Comparison of ENCODE assay signal across 9 mouse cellular contexts in the genomic region with DNA sequence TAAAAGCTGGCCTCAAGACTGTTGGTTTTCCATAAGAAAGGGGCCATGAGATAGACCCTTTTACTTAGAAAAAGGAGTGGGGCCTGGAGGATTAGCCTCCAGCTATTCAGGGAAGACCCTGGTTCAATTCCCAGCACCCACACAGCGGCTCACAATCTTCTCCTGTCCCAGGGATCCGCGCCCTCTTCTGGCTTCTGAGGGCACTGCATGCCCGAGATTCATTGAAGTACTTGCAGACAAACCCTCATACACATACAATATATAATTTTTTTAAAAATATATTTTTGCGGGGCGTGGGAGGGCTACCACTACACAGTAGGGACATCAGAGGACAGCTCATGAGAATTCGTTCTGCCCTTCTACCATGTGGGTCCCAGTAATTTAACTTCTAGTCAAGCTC. TPM values are rescaled to one million over a fixed set of nuclear protein-coding genes. Genes with fewer than 3 reads are reported as not detected.
DNase-seq lines count a peak whose midpoint lies in the region; ATAC-seq and TF ChIP-seq lines count a peak whose summit lies in the region.
"Had no signal": no experiment of that assay in that cellular context is flagged by ENCODE, and none has a peak within 500 bp of the region (broad histone marks: within the 10 kb centered on the region; RNA-seq: fewer than 3 reads in every experiment).

No protein-coding gene starts in this region.

- in situ Hi-C loops in CH12.LX (cut with MboI; ENCODE audit: low pct_ligation_motif_present, low pct_unique_long_range_greater_than_20kb, low sequenced_read_pairs) = no loop called here

- TF ChIP-seq EP300 in CH12.LX (IDR thresholded peaks at IDR 0.05; ENCODE audit: low read length) = no peak

- H3K36me3 ChIP-seq in intestine, embryonic 14.5 days (ENCODE audit: control insufficient read depth, insufficient read depth, low read length) = no peaks in the 10 kb centered on the region
- H3K36me3 ChIP-seq in intestine, embryonic 15.5 days = no peaks in the 10 kb centered on the region
- peaks cover 0 to 2% of the 10 kb centered on the region in 2 experiments for H3K36me3 ChIP-seq in CH12.LX (replicated peaks in 1 of 2; ENCODE audit: control insufficient read depth in 1 of 2, insufficient read depth in 1 of 2, low read length in 1 of 2)
- no peaks in the 10 kb centered on the region for H3K36me3 ChIP-seq in liver, embryonic 13.5 days

- 36% methylated on average over 7 of the region's 7 CpGs for WGBS in intestine, embryonic 14.5 days
- WGBS in intestine, embryonic 15.5 days = 36% methylated on average over 7 of the region's 7 CpGs
- 15% methylated on average over 7 of the region's 7 CpGs for whole genome bisulfite sequencing in liver, embryonic 13.5 days (ENCODE audit: insufficient replicate concordance)

- DNase-seq in intestine, embryonic 14.5 days (ENCODE audit: low spot score) = peak; percentile 75
- DNase-seq in CH12.LX (ENCODE audit: extremely low read depth) (no peak), R1 (ENCODE audit: low read depth, low spot score) (peak; percentile 86)
- peak; percentile 37 for DNase-seq in liver, embryonic 13.5 days
- peak; percentile 41 for DNase-seq in thymus, postnatal 0 days (ENCODE audit: low spot score)
- DNase-seq in right cerebral cortex, adult 18-20 months = no peak
- DNase-seq in heart, adult 11 months = no peak

- peaks cover 36% of the 10 kb centered on the region for H3K27me3 ChIP-seq in intestine, embryonic 14.5 days (replicated peaks; ENCODE audit: control insufficient read depth, insufficient read depth, low read length)
- H3K27me3 ChIP-seq in intestine, embryonic 15.5 days (replicated peaks) = peaks cover 37% of the 10 kb centered on the region
- peaks cover 9% of the 10 kb centered on the region for H3K27me3 ChIP-seq in CH12.LX (replicated peaks)
- H3K27me3 ChIP-seq in liver, embryonic 13.5 days = peaks cover 81% of the 10 kb centered on the region

- peaks cover 3% of the 10 kb centered on the region; the same call in 1 of the 2 replicates for H3K9me3 ChIP-seq in intestine, embryonic 14.5 days (ENCODE audit: control insufficient read depth, low read length)
- no peaks in the 10 kb centered on the region for H3K9me3 ChIP-seq in intestine, embryonic 15.5 days
- peaks cover 10% of the 10 kb centered on the region for H3K9me3 ChIP-seq in CH12.LX (replicated peaks; ENCODE audit: low read length)
- H3K9me3 ChIP-seq in liver, embryonic 13.5 days (replicated peaks) = no peaks in the 10 kb centered on the region

- no peak for TF ChIP-seq RAD21 in CH12.LX (IDR thresholded peaks at IDR 0.05; ENCODE audit: low read depth, low read length)

- no peak overlapping the region for H3K27ac ChIP-seq in intestine, embryonic 14.5 days (ENCODE audit: low read depth)
- no peak overlapping the region for H3K27ac ChIP-seq in intestine, embryonic 15.5 days
- no peak overlapping the region for H3K27ac ChIP-seq in CH12.LX (ENCODE audit: insufficient read depth, low read depth)
- H3K27ac ChIP-seq in liver, embryonic 13.5 days = no peak overlapping the region

- dilution Hi-C loops in CH12.LX (cut with MboI; ENCODE audit: extremely low pct_ligation_motif_present, extremely low pct_unique_long_range_greater_than_20kb, low sequenced_read_pairs) = no loop called here

- no peaks in the 10 kb centered on the region for H3K79me2 ChIP-seq in CH12.LX (replicated peaks; ENCODE audit: control insufficient read depth, extremely low read depth, insufficient read depth, poor library complexity, severe bottlenecking)

- peaks cover 21% of the 10 kb centered on the region for H3K4me1 ChIP-seq in intestine, embryonic 14.5 days (replicated peaks; ENCODE audit: control insufficient read depth, insufficient read depth, low read length)
- peaks cover 15% of the 10 kb centered on the region for H3K4me1 ChIP-seq in intestine, embryonic 15.5 days (replicated peaks)
- H3K4me1 ChIP-seq in CH12.LX (ENCODE audit: control insufficient read depth in 1 of 2, insufficient read depth in 2 of 2) = peaks cover 0 to 21% of the 10 kb centered on the region in 2 experiments; a peak in 2 of 4 replicates
- H3K4me1 ChIP-seq in liver, embryonic 13.5 days (replicated peaks) = peaks cover 30% of the 10 kb centered on the region

- no peak overlapping the region for H3K4me3 ChIP-seq in intestine, embryonic 14.5 days (ENCODE audit: low read depth, low read length)
- no peak overlapping the region for H3K4me3 ChIP-seq in intestine, embryonic 15.5 days (replicated peaks)
- H3K4me3 ChIP-seq in CH12.LX (replicated peaks in 1 of 3; ENCODE audit: low read depth in 2 of 3, low read length in 2 of 3, poor library complexity in 1 of 3) = no peak overlapping the region
- no peak overlapping the region for H3K4me3 ChIP-seq in liver, embryonic 13.5 days (replicated peaks)

- no peak for TF ChIP-seq POLR2A in CH12.LX (IDR thresholded peaks at IDR 0.05; ENCODE audit: low read depth, low read length)

- no peak for ATAC-seq in intestine, embryonic 14.5 days (replicated peaks; ENCODE audit: low FRiP score, low TSS enrichment, low read depth)
- no peak for ATAC-seq in intestine, embryonic 15.5 days
- no peak for ATAC-seq in liver, embryonic 13.5 days (ENCODE audit: low read depth)

- H3K9ac ChIP-seq in intestine, embryonic 14.5 days (ENCODE audit: low read length) = no peak overlapping the region
- no peak overlapping the region for H3K9ac ChIP-seq in intestine, embryonic 15.5 days
- no peak overlapping the region for H3K9ac ChIP-seq in CH12.LX (ENCODE audit: insufficient read depth, low read depth)
- H3K9ac ChIP-seq in liver, embryonic 13.5 days = no peak overlapping the region

- peak in 1 of 2 experiments; percentile 32; a peak in 2 of 4 replicates for TF ChIP-seq CTCF in CH12.LX (conservative IDR thresholded peaks at IDR 0.05 in 1 of 2, IDR thresholded peaks at IDR 0.05 in 1 of 2; ENCODE audit: low read depth in 2 of 2, low read length in 2 of 2)

- H3K4me2 ChIP-seq in intestine, embryonic 14.5 days (ENCODE audit: low read length) = no peak overlapping the region
- H3K4me2 ChIP-seq in intestine, embryonic 15.5 days (replicated peaks) = no peak overlapping the region
- H3K4me2 ChIP-seq in CH12.LX (ENCODE audit: insufficient read depth, low read depth, poor library complexity, severe bottlenecking) = no peak overlapping the region
- H3K4me2 ChIP-seq in liver, embryonic 13.5 days = no peak overlapping the region

TF ChIP-seq in CH12.LX, 34 proteins besides CTCF, POLR2A, EP300 and RAD21:
- TF ChIP-seq SMC3 (IDR thresholded peaks at IDR 0.05; ENCODE audit: low read depth, low read length) = 0 out of 2 replicates have a peak, but pooled peaks have one; percentile 4
- TF ChIP-seq BHLHE40 (IDR thresholded peaks at IDR 0.05; ENCODE audit: low read depth, low read length) = no peak
- TF ChIP-seq TBP (conservative IDR thresholded peaks at IDR 0.05; ENCODE audit: low read depth, low read length) = no peak
- TF ChIP-seq ELF1 (IDR thresholded peaks at IDR 0.05; ENCODE audit: low read depth, low read length) = no peak

RNA-seq across cellular contexts. Expression of gene Zfp428, which starts 5.9 kb away (rescaled TPM):
- polyA plus RNA-seq in intestine, embryonic 14.5 days (2014; fragmentation: Nextera tagmentation; extraction: Ambion mirVana) = 30.3 and 33.7 TPM in 2 replicates
- 32.0 and 36.6 TPM in 2 replicates for polyA plus RNA-seq in intestine, embryonic 15.5 days (2015; fragmentation: Nextera tagmentation; extraction: Ambion mirVana)
- total RNA-seq in CH12.LX (2012; rRNA removed) (11.1 and 14.1 TPM in 2 replicates), CH12.LX (2014; rRNA removed) (16.0 and 20.4 TPM in 2 replicates)
- 14.3 and 15.1 TPM in 2 replicates for polyA plus RNA-seq in CH12.LX (2012; ENCODE audit: insufficient read length, low read depth)
- 7.0 and 8.3 TPM in 2 replicates for polyA plus RNA-seq in liver, embryonic 13.5 days (2015; fragmentation: Nextera tagmentation; extraction: Ambion mirVana)
- polyA plus RNA-seq in thymus, postnatal 0 days (2015; fragmentation: Nextera tagmentation; extraction: Ambion mirVana) = 16.5 and 16.7 TPM in 2 replicates

RNA-seq across cellular contexts. Expression of gene AC161166.1, which starts 11.3 kb away (rescaled TPM):
- 0.40 and 0.46 TPM in 2 replicates for polyA plus RNA-seq in intestine, embryonic 14.5 days (2014; fragmentation: Nextera tagmentation; extraction: Ambion mirVana)
- polyA plus RNA-seq in intestine, embryonic 15.5 days (2015; fragmentation: Nextera tagmentation; extraction: Ambion mirVana) = 0.14 and 0.24 TPM in 2 replicates
- total RNA-seq in CH12.LX (2012; rRNA removed) (0.08 and 0.17 TPM in 2 replicates), CH12.LX (2014; rRNA removed) (not detected in 2 replicates)
- 0.26 TPM in 1 of 2 replicates, not detected in the other for polyA plus RNA-seq in CH12.LX (2012; ENCODE audit: insufficient read length, low read depth)
- not detected in 2 replicates for polyA plus RNA-seq in liver, embryonic 13.5 days (2015; fragmentation: Nextera tagmentation; extraction: Ambion mirVana)
- polyA plus RNA-seq in thymus, postnatal 0 days (2015; fragmentation: Nextera tagmentation; extraction: Ambion mirVana) = 0.07 TPM in 1 of 2 replicates, not detected in the other
- total RNA-seq: left cerebral cortex, postnatal 25 days had no signal

RNA-seq across cellular contexts. Expression of gene Cadm4, which starts 19.1 kb away (rescaled TPM):
- 0.64 and 1.7 TPM in 2 replicates for polyA plus RNA-seq in intestine, embryonic 14.5 days (2014; fragmentation: Nextera tagmentation; extraction: Ambion mirVana)
- polyA plus RNA-seq in intestine, embryonic 15.5 days (2015; fragmentation: Nextera tagmentation; extraction: Ambion mirVana) = 2.8 and 3.3 TPM in 2 replicates
- total RNA-seq in CH12.LX (2012; rRNA removed) (0.38 and 0.59 TPM in 2 replicates), CH12.LX (2014; rRNA removed) (0.16 and 0.34 TPM in 2 replicates)
- 0.36 and 0.56 TPM in 2 replicates for polyA plus RNA-seq in CH12.LX (2012; ENCODE audit: insufficient read length, low read depth)
- 0.20 and 0.22 TPM in 2 replicates for polyA plus RNA-seq in liver, embryonic 13.5 days (2015; fragmentation: Nextera tagmentation; extraction: Ambion mirVana)
- 0.71 and 0.83 TPM in 2 replicates for polyA plus RNA-seq in thymus, postnatal 0 days (2015; fragmentation: Nextera tagmentation; extraction: Ambion mirVana)

RNA-seq across cellular contexts. Expression of gene Irgq, which starts 29.6 kb away (rescaled TPM):
- 6.3 and 7.3 TPM in 2 replicates for polyA plus RNA-seq in intestine, embryonic 14.5 days (2014; fragmentation: Nextera tagmentation; extraction: Ambion mirVana)
- polyA plus RNA-seq in intestine, embryonic 15.5 days (2015; fragmentation: Nextera tagmentation; extraction: Ambion mirVana) = 5.3 and 5.7 TPM in 2 replicates
- total RNA-seq in CH12.LX (2012; rRNA removed) (8.7 and 10.1 TPM in 2 replicates), CH12.LX (2014; rRNA removed) (4.6 and 5.1 TPM in 2 replicates)
- polyA plus RNA-seq in CH12.LX (2012; ENCODE audit: insufficient read length, low read depth) = 8.6 and 9.9 TPM in 2 replicates
- 0.99 and 1.4 TPM in 2 replicates for polyA plus RNA-seq in liver, embryonic 13.5 days (2015; fragmentation: Nextera tagmentation; extraction: Ambion mirVana)
- polyA plus RNA-seq in thymus, postnatal 0 days (2015; fragmentation: Nextera tagmentation; extraction: Ambion mirVana) = 5.5 and 5.7 TPM in 2 replicates

RNA-seq across cellular contexts. Expression of gene Plaur, which starts 38.6 kb away (rescaled TPM):
- polyA plus RNA-seq in intestine, embryonic 14.5 days (2014; fragmentation: Nextera tagmentation; extraction: Ambion mirVana) = 10.0 and 10.7 TPM in 2 replicates
- 8.7 and 10.5 TPM in 2 replicates for polyA plus RNA-seq in intestine, embryonic 15.5 days (2015; fragmentation: Nextera tagmentation; extraction: Ambion mirVana)
- total RNA-seq in CH12.LX (2012; rRNA removed) (0.13 and 0.29 TPM in 2 replicates), CH12.LX (2014; rRNA removed) (0.69 and 0.72 TPM in 2 replicates)
- polyA plus RNA-seq in CH12.LX (2012; ENCODE audit: insufficient read length, low read depth) = 0.26 and 0.57 TPM in 2 replicates
- polyA plus RNA-seq in liver, embryonic 13.5 days (2015; fragmentation: Nextera tagmentation; extraction: Ambion mirVana) = 1.9 and 2.3 TPM in 2 replicates
- 3.0 and 3.4 TPM in 2 replicates for polyA plus RNA-seq in thymus, postnatal 0 days (2015; fragmentation: Nextera tagmentation; extraction: Ambion mirVana)

Comparison
In these comparisons a context has a peak if more than half of its experiments do, and no peak if none do; other contexts are left out.
1. DNase-seq: peak in intestine, embryonic 14.5 days (single experiment), R1 (single experiment), liver, embryonic 13.5 days (single experiment) and thymus, postnatal 0 days (single experiment); none in CH12.LX (single experiment), right cerebral cortex, adult 18-20 months (single experiment) and heart, adult 11 months (single experiment).